Mouse (Mus musculus) ES-Bruce4 (cell line): Measurements from ENCODE around the gene Nol4l.

Source experiments
- CTCF ChIP-seq: IDR thresholded peaks from one replicate; pipeline ENCODE4 v1.8.1; 2011; ENCODE audit warnings: low read depth, low read length
- POLR2A ChIP-seq: IDR thresholded peaks from one replicate; pipeline ENCODE4 v1.8.1; 2011; ENCODE audit warnings: low read length; ENCODE audit not compliant: insufficient read depth

- TF ChIP-seq POLR2A (no peak), CTCF (no peak)
Measured at GRCm38 (mm10) chr2:153432492-153432891, 97.3 kb downstream of the Nol4l start.
